Mouse (Mus musculus): ENCODE measurements around the gene Wfdc17. TPM values are rescaled to one million over a fixed set of nuclear protein-coding genes. Genes with fewer than 3 reads are reported as not detected.

Gene Wfdc17
- total RNA-seq, 2 experiments from 2014 or later = 155 to 379 TPM

- ATAC-seq (ENCODE audit: poor library complexity, severe bottlenecking) = peak; percentile 69
Measured at GRCm38 (mm10) chr11:83739241-83739640, 35.5 kb downstream of the Wfdc17 start.

- ATAC-seq (ENCODE audit: poor library complexity, severe bottlenecking) = no peak
Measured at GRCm38 (mm10) chr11:83740443-83740991, 36.7 kb downstream of the Wfdc17 start.

GRCm38 (mm10) chr11:83741841-83742240 is 38.0 kb downstream of the Wfdc17 start:
- no peak for ATAC-seq (ENCODE audit: poor library complexity, severe bottlenecking)

GRCm38 (mm10) chr11:83742731-83743355 is 39.1 kb downstream of the Wfdc17 start:
- no peak for ATAC-seq (ENCODE audit: poor library complexity, severe bottlenecking)

GRCm38 (mm10) chr11:83743525-83743924 is 39.7 kb downstream of the Wfdc17 start:
- 0 out of 2 replicates have a peak, but pooled peaks have one; percentile 19 for ATAC-seq (ENCODE audit: poor library complexity, severe bottlenecking)

- ATAC-seq (ENCODE audit: poor library complexity, severe bottlenecking) = peak; percentile 20; the same call in 1 of the 2 replicates
Measured at GRCm38 (mm10) chr11:83746152-83746551, 42.4 kb downstream of the Wfdc17 start.

- peak; percentile 60 for ATAC-seq (ENCODE audit: poor library complexity, severe bottlenecking)
Measured at GRCm38 (mm10) chr11:83746681-83747080, 42.9 kb downstream of the Wfdc17 start, which contains the start of gene Wfdc21. TSS of gene Wfdc21 (plus strand) at chr11:83746940.

GRCm38 (mm10) chr11:83747376-83748265 is 43.8 kb downstream of the Wfdc17 start:
- peak; percentile 62 for ATAC-seq (ENCODE audit: poor library complexity, severe bottlenecking)

- peak; percentile 98 for ATAC-seq (ENCODE audit: poor library complexity, severe bottlenecking)
Measured at GRCm38 (mm10) chr11:83753581-83754181, 49.9 kb downstream of the Wfdc17 start, which contains the start of gene Heatr6. TSS of gene Heatr6 (plus strand) at chr11:83753696.

GRCm38 (mm10) chr11:83754227-83754626 is 50.4 kb downstream of the Wfdc17 start:
- no peak for ATAC-seq (ENCODE audit: poor library complexity, severe bottlenecking)

Other genes starting within 250 kb of the Wfdc17 start
- gene Mmp28, start 240.9 kb upstream of the Wfdc17 start, total RNA-seq (2015) = 6.2 and 8.9 TPM in 2 replicates
- gene Mmp28, start 240.9 kb upstream of the Wfdc17 start, total RNA-seq (2017) = 3.0 and 4.1 TPM in 2 replicates
- 44.8 and 54.0 TPM in 2 replicates for gene Taf15, start 230.9 kb upstream of the Wfdc17 start, total RNA-seq (2015)
- gene Taf15, start 230.9 kb upstream of the Wfdc17 start, total RNA-seq (2017) = 37.4 and 39.2 TPM in 2 replicates
- gene Heatr9, start 181.8 kb upstream of the Wfdc17 start, total RNA-seq (2015) = not detected in 2 replicates
- gene Heatr9, start 181.8 kb upstream of the Wfdc17 start, total RNA-seq (2017) = not detected in 2 replicates
- gene Ccl5, start 173.5 kb upstream of the Wfdc17 start, total RNA-seq (2015) = 32.1 and 70.7 TPM in 2 replicates
- 7.2 and 11.1 TPM in 2 replicates for gene Ccl5, start 173.5 kb upstream of the Wfdc17 start, total RNA-seq (2017)
- 447 and 459 TPM in 2 replicates for gene Ccl9, start 125.4 kb upstream of the Wfdc17 start, total RNA-seq (2015)
- 282 and 303 TPM in 2 replicates for gene Ccl9, start 125.4 kb upstream of the Wfdc17 start, total RNA-seq (2017)
- 916 and 950 TPM in 2 replicates for gene Ccl6, start 110.9 kb upstream of the Wfdc17 start, total RNA-seq (2015)
- gene Ccl6, start 110.9 kb upstream of the Wfdc17 start, total RNA-seq (2017) = 592 and 639 TPM in 2 replicates
- 1.0 TPM in 1 of 2 replicates, not detected in the other for gene Rpl9-ps1, start 58.4 kb upstream of the Wfdc17 start, total RNA-seq (2015)
- gene Rpl9-ps1, start 58.4 kb upstream of the Wfdc17 start, total RNA-seq (2017) = not detected in 2 replicates
- 299 and 403 TPM in 2 replicates for gene Ccl3, start 54.6 kb upstream of the Wfdc17 start, total RNA-seq (2015)
- gene Ccl3, start 54.6 kb upstream of the Wfdc17 start, total RNA-seq (2017) = 184 and 222 TPM in 2 replicates
- 36.0 and 59.5 TPM in 2 replicates for gene Ccl4, start 41.4 kb upstream of the Wfdc17 start, total RNA-seq (2015)
- gene Ccl4, start 41.4 kb upstream of the Wfdc17 start, total RNA-seq (2017) = 36.2 and 51.5 TPM in 2 replicates
- 1.4 and 6.2 TPM in 2 replicates for gene Wfdc18, start 5.0 kb downstream of the Wfdc17 start, total RNA-seq (2015)
- gene Wfdc18, start 5.0 kb downstream of the Wfdc17 start, total RNA-seq (2017) = 1.3 and 3.9 TPM in 2 replicates
- 528 and 641 TPM in 2 replicates for gene Wfdc21, start 42.9 kb downstream of the Wfdc17 start, total RNA-seq (2015)
- gene Wfdc21, start 42.9 kb downstream of the Wfdc17 start, total RNA-seq (2017) = 492 and 635 TPM in 2 replicates
- 13.0 and 17.0 TPM in 2 replicates for gene Heatr6, start 49.7 kb downstream of the Wfdc17 start, total RNA-seq (2015)
- gene Heatr6, start 49.7 kb downstream of the Wfdc17 start, total RNA-seq (2017) = 13.2 and 19.8 TPM in 2 replicates
- not detected in 2 replicates for gene Hnf1b, start 146.1 kb downstream of the Wfdc17 start, total RNA-seq (2015)
- not detected in 2 replicates for gene Hnf1b, start 146.1 kb downstream of the Wfdc17 start, total RNA-seq (2017)
- gene Ddx52, start 238.1 kb downstream of the Wfdc17 start, total RNA-seq (2015) = 28.1 and 30.5 TPM in 2 replicates
- 53.3 and 62.9 TPM in 2 replicates for gene Ddx52, start 238.1 kb downstream of the Wfdc17 start, total RNA-seq (2017)

All from megakaryocyte, adult 5-6 weeks (primary cell).